Mouse (Mus musculus) bone marrow macrophage, adult 2 months (primary cell): ENCODE data around the gene Slco4a1.

Source experiments
- CTCF ChIP-seq: IDR thresholded peaks from 2 replicates; pipeline ENCODE4 v1.5.1; 2012; ENCODE audit warnings: low read depth, mild to moderate bottlenecking, low read length, moderate library complexity
- POLR2A ChIP-seq: IDR thresholded peaks from 2 replicates; pipeline ENCODE4 v1.6.1; 2012; ENCODE audit warnings: mild to moderate bottlenecking, low read depth, low read length, borderline replicate concordance

DNA sequence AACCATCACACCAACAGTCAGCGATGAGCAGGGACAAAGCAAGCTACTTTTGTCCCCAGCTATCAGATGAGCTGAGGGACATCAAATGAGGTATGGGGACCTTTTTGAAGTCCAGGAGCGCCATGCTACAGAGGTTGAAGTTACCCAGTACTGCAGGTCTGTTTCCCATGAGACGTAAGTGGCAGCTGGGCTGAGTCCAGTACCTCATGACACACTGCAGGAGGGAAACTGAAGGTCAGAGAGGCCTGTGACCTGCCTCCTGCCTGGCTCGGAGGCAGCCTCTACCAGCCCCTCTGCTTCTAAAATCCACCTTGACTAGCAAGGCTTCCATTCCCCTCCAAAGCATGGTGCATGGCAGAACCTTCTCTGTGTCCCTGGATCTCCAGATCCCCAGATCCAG, 3.4 kb downstream of the Slco4a1 start:
- TF ChIP-seq CTCF (no peak), POLR2A (no peak)
